Mouse (Mus musculus) frontal cortex, adult 2 months (tissue): ENCODE data around the gene Gm4027. TPM values are rescaled to one million over a fixed set of nuclear protein-coding genes. Genes with fewer than 3 reads are reported as not detected.
"Not testable (repeated sequence)": the region's sequence is repeated elsewhere in the genome, so short reads cannot be mapped to it uniquely, and the experiment has no call there.

Experiments used
- DNase-seq, 2 experiments: peaks; one replicate each; pipeline ENCODE4 v3.0.0; 2022; ENCODE audit warnings: low spot score in 1 of 2; ENCODE audit errors: extremely low spot score in 1 of 2
- polyA plus RNA-seq: library from polyadenylated mRNA; depleted of rRNA; stranded (reverse); fragments of >200 nt; gene quantifications from 2 replicates; pipeline ENCODE4 v1.2.3, GENCODE M21; 2012; rRNA removed

The Gm4027 gene
- polyA plus RNA-seq = not detected in 2 replicates

GRCm38 (mm10) chr12:87618569-87618968 is at the start of gene Gm4027:
TSS of gene Gm4027 (plus strand) at chr12:87618869.
- DNase-seq = not testable (repeated sequence)

GRCm38 (mm10) chr12:87601388-87601787 is 17.3 kb upstream of the Gm4027 start:
- not testable (repeated sequence) for DNase-seq

- not testable (repeated sequence) for DNase-seq
Observed at GRCm38 (mm10) chr12:87602388-87602787, 16.3 kb upstream of the Gm4027 start, which contains the start of gene Oog1. TSS of gene Oog1 (plus strand) at chr12:87602688.

GRCm38 (mm10) chr12:87644520-87644919 is 25.9 kb downstream of the Gm4027 start, which contains the start of gene Gm16381:
TSS of gene Gm16381 (minus strand) at chr12:87644620.
- DNase-seq = not testable (repeated sequence)

GRCm38 (mm10) chr12:87652916-87653703 is 34.4 kb downstream of the Gm4027 start:
- not testable (repeated sequence) for DNase-seq

Other genes with a start within 250 kb of the Gm4027 start
- gene Sptlc2, start 230.5 kb upstream of the Gm4027 start, polyA plus RNA-seq = 19.3 and 22.8 TPM in 2 replicates
- gene Slirp, start 175.0 kb upstream of the Gm4027 start, polyA plus RNA-seq = 66.7 and 70.4 TPM in 2 replicates
- 17.3 and 20.0 TPM in 2 replicates for gene Alkbh1, start 174.9 kb upstream of the Gm4027 start, polyA plus RNA-seq
- gene Snw1, start 146.6 kb upstream of the Gm4027 start, polyA plus RNA-seq = 37.3 and 42.9 TPM in 2 replicates
- gene Gm5788, start 124.1 kb upstream of the Gm4027 start, polyA plus RNA-seq = not detected in 2 replicates
- gene Gm8300, start 104.6 kb upstream of the Gm4027 start, polyA plus RNA-seq = not detected in 2 replicates
- not detected in 2 replicates for gene Oog1, start 16.2 kb upstream of the Gm4027 start, polyA plus RNA-seq
- not detected in 2 replicates for gene Gm16381, start 25.8 kb downstream of the Gm4027 start, polyA plus RNA-seq
- not detected in 2 replicates for gene Gm21319, start 156.9 kb downstream of the Gm4027 start, polyA plus RNA-seq
- gene Gm21936, start 176.6 kb downstream of the Gm4027 start, polyA plus RNA-seq = not detected in 2 replicates
- not detected in 2 replicates for gene BB287469, start 197.7 kb downstream of the Gm4027 start, polyA plus RNA-seq
- not detected in 2 replicates for gene Gm2001, start 223.5 kb downstream of the Gm4027 start, polyA plus RNA-seq